Mouse (Mus musculus) neutrophil, adult 59 days (primary cell): ENCODE data around the gene Sgo1. TPM values are rescaled to one million over a fixed set of nuclear protein-coding genes. Genes with fewer than 3 reads are reported as not detected.

Experiments used
- total RNA-seq, 2 experiments: library from RNA; stranded (reverse); gene quantifications; 1 replicate in 1 of 2; 2 replicates in 1 of 2; pipeline ENCODE4 v1.2.4; 2023

Gene Sgo1
- total RNA-seq, result 10 to 100 TPM; 10.7 to 17.5 TPM

DNA sequence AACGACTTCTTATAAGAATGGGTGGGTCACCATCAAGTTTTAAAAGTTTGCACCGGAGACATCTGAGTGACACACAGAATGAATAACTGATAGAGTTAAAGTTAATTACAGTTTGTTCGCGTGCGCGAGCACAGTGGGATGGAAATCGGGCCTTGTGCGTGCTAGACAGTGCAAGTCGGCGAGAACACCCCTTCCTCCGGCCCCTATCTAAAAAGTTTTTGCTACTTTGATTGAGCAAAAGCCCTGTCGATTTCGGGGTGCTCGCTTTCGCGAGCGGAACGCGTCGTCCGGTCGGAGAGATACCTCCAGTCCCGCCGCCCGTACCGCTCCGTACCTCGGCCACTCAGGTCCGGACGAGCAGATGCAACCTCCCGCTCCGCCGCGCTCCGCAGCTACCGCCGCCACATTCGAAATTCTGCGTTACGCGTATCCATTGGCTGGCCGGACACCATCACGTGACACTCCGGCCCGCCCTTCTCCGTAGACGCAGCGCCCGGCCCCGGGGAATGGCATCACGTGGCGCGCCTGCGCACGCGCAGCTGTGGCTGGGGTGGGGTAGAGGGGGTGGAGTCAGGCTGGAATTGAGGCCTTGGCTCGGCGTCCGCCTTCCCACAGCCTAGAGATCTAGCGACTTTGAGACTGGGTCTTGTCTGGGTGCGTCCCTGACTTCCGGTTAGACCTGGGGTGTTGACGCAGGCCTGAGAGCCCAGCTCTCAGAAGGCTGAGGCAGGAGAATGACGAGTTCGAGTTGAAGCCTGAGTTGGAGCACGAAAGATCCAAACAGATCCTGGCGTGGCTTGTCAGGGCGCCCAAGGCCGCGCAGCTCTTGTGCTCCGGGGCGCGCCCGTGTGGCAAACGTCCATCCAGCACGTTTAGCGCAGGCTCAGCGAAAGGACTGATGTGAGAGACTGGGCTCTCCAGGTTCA, at the start of gene Sgo1:
Gene Sgo1, minus strand, starts transcription at position 457 of the 926 bp plus-strand sequence.

Other genes starting within 250 kb of the Sgo1 start
- gene Efhb, start 226.0 kb downstream of the Sgo1 start, total RNA-seq, result under 1 TPM in 1 of 2 experiments, not detected in 1; 0.22 TPM
- gene Rab5a, start 210.1 kb downstream of the Sgo1 start, total RNA-seq, result 10 to 100 TPM; 74.4 to 85.5 TPM
- gene Pp2d1, start 149.9 kb downstream of the Sgo1 start, total RNA-seq, result not detected
- gene Kat2b, start 122.5 kb downstream of the Sgo1 start, total RNA-seq, result 10 to 100 TPM; 54.4 to 55.0 TPM
- gene Sult1c2, start 157.0 kb upstream of the Sgo1 start, total RNA-seq, result not detected